Comparison of ENCODE assay signal across 1 mouse cellular context in the genomic region with DNA sequence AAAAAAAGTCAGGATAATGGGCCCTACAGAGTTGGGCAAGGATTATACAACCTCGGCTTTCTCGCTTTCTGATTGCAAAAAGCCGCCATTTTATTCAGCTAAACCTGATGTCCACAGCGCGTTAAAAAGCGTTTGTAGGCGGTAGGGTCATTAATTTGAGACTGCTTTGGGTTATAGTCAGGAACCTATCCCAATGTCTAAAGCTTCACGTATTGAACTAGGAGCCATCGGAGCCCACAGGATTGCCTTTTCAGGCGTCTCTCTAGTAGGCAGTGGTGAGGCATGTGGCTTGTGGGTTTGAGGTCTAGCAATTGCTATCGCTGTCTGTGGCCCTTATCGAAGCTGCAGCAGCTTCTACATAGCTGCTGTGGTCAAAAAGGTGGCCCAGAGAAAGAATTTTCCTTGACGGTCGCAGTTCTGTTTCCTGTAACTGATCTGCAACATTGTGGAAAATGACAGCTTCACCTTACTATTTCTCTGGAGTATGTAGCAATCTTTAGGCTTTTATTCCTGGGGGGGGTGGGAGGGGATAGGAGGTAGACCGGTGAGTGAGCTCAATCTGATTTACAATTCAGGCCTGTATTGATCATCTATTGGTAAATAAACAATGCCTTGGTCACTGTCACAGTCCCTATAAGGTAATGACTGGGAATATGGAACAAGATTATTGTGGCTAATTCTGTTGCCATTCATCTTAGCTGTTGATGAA.
TF ChIP-seq lines count a peak whose summit lies in the region.

No protein-coding gene starts in this region.

TF ChIP-seq in MEL, 35 proteins besides CTCF, POLR2A, EP300 and RAD21:
- TF ChIP-seq ZMIZ1 (IDR thresholded peaks at IDR 0.05; ENCODE audit: low read depth, low read length) (peak; percentile 68), ETS1 (IDR thresholded peaks at IDR 0.05; ENCODE audit: low read depth, low read length) (peak; percentile 81), HCFC1 (IDR thresholded peaks at IDR 0.05; ENCODE audit: low read depth, low read length) (peak; percentile 51; the same call in 1 of the 2 replicates), BHLHE40 (IDR thresholded peaks at IDR 0.05; ENCODE audit: borderline replicate concordance, low read depth, low read length) (peak; percentile 59; the same call in 1 of the 2 replicates), ZC3H11A (IDR thresholded peaks at IDR 0.05; ENCODE audit: low read depth, low read length) (no peak), MYC (IDR thresholded peaks at IDR 0.05; ENCODE audit: low read depth, low read length) (no peak), GABPA (IDR thresholded peaks at IDR 0.05; ENCODE audit: low read depth, low read length) (no peak), POLR2AphosphoS2 (IDR thresholded peaks at IDR 0.05; ENCODE audit: low read length) (peak; percentile 73), TCF12 (IDR thresholded peaks at IDR 0.05; ENCODE audit: low read depth, low read length) (peak; percentile 89), CHD2 (IDR thresholded peaks at IDR 0.05; ENCODE audit: low read length) (no peak), JUND (IDR thresholded peaks at IDR 0.05; ENCODE audit: low read depth, low read length) (no peak), ZKSCAN1 (IDR thresholded peaks at IDR 0.05; ENCODE audit: low read depth, low read length) (no peak), NELFE (IDR thresholded peaks at IDR 0.05; ENCODE audit: low read depth, low read length) (peak; percentile 58), SIN3A (IDR thresholded peaks at IDR 0.05; ENCODE audit: low read length) (peak; percentile 70), E2F4 (IDR thresholded peaks at IDR 0.05; ENCODE audit: borderline replicate concordance, low read depth, low read length) (no peak), CHD1 (IDR thresholded peaks at IDR 0.05; ENCODE audit: low read depth, low read length) (peak; percentile 98), SMC3 (IDR thresholded peaks at IDR 0.05; ENCODE audit: low read depth, low read length) (peak; percentile 9; the same call in 1 of the 2 replicates), TBP (IDR thresholded peaks at IDR 0.05; ENCODE audit: low read depth, low read length) (0 out of 2 replicates have a peak, but pooled peaks have one; percentile 9), RCOR1 (IDR thresholded peaks at IDR 0.05; ENCODE audit: low read depth, low read length) (peak; percentile 77), MAFK (IDR thresholded peaks at IDR 0.05; ENCODE audit: borderline replicate concordance, low read depth, low read length) (peak; percentile 82; the same call in 1 of the 2 replicates), MAZ (IDR thresholded peaks at IDR 0.05; ENCODE audit: low read depth, low read length) (no peak), MXI1 (IDR thresholded peaks at IDR 0.05; ENCODE audit: low read depth, low read length) (peak; percentile 84), MEF2A (IDR thresholded peaks at IDR 0.05; ENCODE audit: extremely low read depth, insufficient replicate concordance, low read depth, low read length, poor library complexity, severe bottlenecking) (no peak), UBTF (IDR thresholded peaks at IDR 0.05; ENCODE audit: borderline replicate concordance, insufficient read depth, low read depth, low read length) (no peak), ELF1 (IDR thresholded peaks at IDR 0.05; ENCODE audit: low read depth, low read length) (0 out of 2 replicates have a peak, but pooled peaks have one; percentile 22), POLR2AphosphoS5 (IDR thresholded peaks at IDR 0.05; ENCODE audit: borderline replicate concordance, low read depth, low read length) (no peak), USF1 (IDR thresholded peaks at IDR 0.05; ENCODE audit: low read depth, low read length) (no peak), KAT2A (conservative IDR thresholded peaks at IDR 0.05; ENCODE audit: low read depth, low read length) (peak; percentile 31), TAL1 (IDR thresholded peaks at IDR 0.05; ENCODE audit: low read length) (peak; percentile 81), NRF1 (IDR thresholded peaks at IDR 0.05; ENCODE audit: insufficient read depth, low read depth, low read length, poor library complexity, severe bottlenecking) (no peak), MYB (IDR thresholded peaks at IDR 0.05; ENCODE audit: low read depth, low read length) (peak; percentile 54; the same call in 1 of the 2 replicates), ZNF384 (IDR thresholded peaks at IDR 0.05; ENCODE audit: low read depth, low read length) (0 out of 2 replicates have a peak, but pooled peaks have one; percentile 35), GATA1 (IDR thresholded peaks at IDR 0.05; ENCODE audit: low read depth, low read length) (peak; percentile 72), USF2 (IDR thresholded peaks at IDR 0.05; ENCODE audit: borderline replicate concordance in 1 of 2, insufficient read depth in 1 of 2, low read depth in 1 of 2, low read length in 2 of 2) (0 out of 4 replicates have a peak, but pooled peaks of 1 of the 2 experiments have one; percentile 5), MAX (IDR thresholded peaks at IDR 0.05; ENCODE audit: low read length) (peak; percentile 51; the same call in 1 of the 2 replicates)
